Mouse (Mus musculus) left cerebral cortex, postnatal 14 days (tissue): ENCODE results near the gene 2810408A11Rik. TPM values are rescaled to one million over a fixed set of nuclear protein-coding genes. Genes with fewer than 3 reads are reported as not detected.

Experiments used
- DNase-seq, 2 experiments: peaks; one replicate each; pipeline ENCODE4 v3.0.0; 2021 to 2022; ENCODE audit warnings: low spot score in 2 of 2, mixed read lengths in 1 of 2
- intact Hi-C: fragments of 180-260 bp; cut with DNase I; formaldehyde crosslinking; loops from one replicate; pipeline ENCODE4 v1.15.1; 2025
- long read RNA-seq, 2 experiments: library from polyadenylated mRNA; stranded (forward); transcript quantifications; one replicate each; pipeline ENCODE4 v2.0.0; 2021
- total RNA-seq, 2 experiments: library from RNA; stranded (reverse); gene quantifications; 2 replicates each; pipeline ENCODE4 v1.2.3; 2021

Gene 2810408A11Rik
- under 1 TPM in 1 of 2 experiments, not detected in 1; 0.38 TPM for total RNA-seq
- long read RNA-seq, experiment 1, partial matches to known transcripts: 1 of 2 reads
- long read RNA-seq, experiment 1, other reads (novel, unspliced or antisense): 1 of 2 reads
- long read RNA-seq, experiment 2: 0 reads

- intact Hi-C loops: loop anchor here (5.0 kb wide), 1 partner anchor 53 kb away; the partner anchor contains the start of gene Plscr3
These were observed at the start of gene 2810408A11Rik, which contains the start of gene Neurl4 for GRCm38 (mm10) chr11:69900471-69901405. TSS of gene 2810408A11Rik (minus strand) at chr11:69900987. TSS of gene Neurl4 (plus strand) at chr11:69901072.

GRCm38 (mm10) chr11:69948763-69949150 is 48.0 kb upstream of the 2810408A11Rik start:
- intact Hi-C loops: loop anchor here (2.0 kb wide), 1 partner anchor 14 kb away; the partner anchor contains the start of gene Ybx2
- peak; percentile 76 to 91 for DNase-seq

More at GRCm38 (mm10) chr11:69900471-69901405, at the start of gene 2810408A11Rik, which contains the start of gene Neurl4:
- DNase-seq: peak; percentile 88 to 89

- DNase-seq: peak; percentile 70 to 73
- intact Hi-C loops: loop anchor here (2.0 kb wide), 1 partner anchor 13 kb away; the partner anchor contains the start of gene Ybx2
These were observed 47.4 kb upstream of the 2810408A11Rik start, which contains the start of gene Slc2a4 for GRCm38 (mm10) chr11:69948066-69948762. TSS of gene Slc2a4 (minus strand) at chr11:69948188.

- no peak for DNase-seq
- intact Hi-C loops: loop anchor here (2.0 kb wide), 1 partner anchor 13 kb away; the partner anchor contains the start of gene Ybx2
These were observed 46.7 kb upstream of the 2810408A11Rik start for GRCm38 (mm10) chr11:69947337-69948065.

GRCm38 (mm10) chr11:69945997-69946891 is 45.5 kb upstream of the 2810408A11Rik start:
- intact Hi-C loops: no loop called here
- no peak for DNase-seq

GRCm38 (mm10) chr11:69945216-69945615 is 44.4 kb upstream of the 2810408A11Rik start:
- no peak for DNase-seq
- intact Hi-C loops: no loop called here

- no peak for DNase-seq
- intact Hi-C loops: no loop called here
These were observed 40.2 kb upstream of the 2810408A11Rik start for GRCm38 (mm10) chr11:69940962-69941361.

GRCm38 (mm10) chr11:69939731-69940130 is 38.9 kb upstream of the 2810408A11Rik start:
- intact Hi-C loops: no loop called here
- no peak for DNase-seq

GRCm38 (mm10) chr11:69939181-69939580 is 38.4 kb upstream of the 2810408A11Rik start:
- intact Hi-C loops: no loop called here

GRCm38 (mm10) chr11:69938401-69938979 is 37.7 kb upstream of the 2810408A11Rik start:
- DNase-seq: no peak
- intact Hi-C loops: no loop called here

More at GRCm38 (mm10) chr11:69939181-69939580, 38.4 kb upstream of the 2810408A11Rik start:
- no peak for DNase-seq

- intact Hi-C loops: no loop called here
These were observed 37.0 kb upstream of the 2810408A11Rik start for GRCm38 (mm10) chr11:69937834-69938233.

GRCm38 (mm10) chr11:69937385-69937784 is 36.6 kb upstream of the 2810408A11Rik start:
- intact Hi-C loops: no loop called here
- DNase-seq: no peak

More at GRCm38 (mm10) chr11:69937834-69938233, 37.0 kb upstream of the 2810408A11Rik start:
- DNase-seq: no peak

GRCm38 (mm10) chr11:69936714-69937347 is 36.0 kb upstream of the 2810408A11Rik start:
- no peak for DNase-seq
- intact Hi-C loops: no loop called here

- intact Hi-C loops: no loop called here
- no peak for DNase-seq
These were observed 35.4 kb upstream of the 2810408A11Rik start for GRCm38 (mm10) chr11:69936156-69936555.

GRCm38 (mm10) chr11:69935137-69935879 is 34.5 kb upstream of the 2810408A11Rik start, which contains the start of gene Ybx2:
TSS of gene Ybx2 (plus strand) at chr11:69935796.
- intact Hi-C loops: loop anchor here (2.0 kb wide), 1 partner anchor 13 kb away; the partner anchor contains the start of gene Slc2a4
- peak; percentile 86 to 89 for DNase-seq

- intact Hi-C loops: loop anchor here (2.0 to 5.0 kb wide), 2 partner anchors 14 to 278 kb away; partner anchors contain the start of genes Slc16a11 and Slc2a4
- DNase-seq: no peak
These were observed 33.9 kb upstream of the 2810408A11Rik start for GRCm38 (mm10) chr11:69934681-69935080.
